Mouse (Mus musculus) urinary bladder, postnatal 4 days (tissue): ENCODE measurements around the gene Prickle2.

Experiments
- DNase-seq, 2 experiments: peaks; one replicate each; pipeline ENCODE4 v3.0.0; 2021 to 2022; ENCODE audit warnings: low spot score in 2 of 2

Gene Prickle2

DNA sequence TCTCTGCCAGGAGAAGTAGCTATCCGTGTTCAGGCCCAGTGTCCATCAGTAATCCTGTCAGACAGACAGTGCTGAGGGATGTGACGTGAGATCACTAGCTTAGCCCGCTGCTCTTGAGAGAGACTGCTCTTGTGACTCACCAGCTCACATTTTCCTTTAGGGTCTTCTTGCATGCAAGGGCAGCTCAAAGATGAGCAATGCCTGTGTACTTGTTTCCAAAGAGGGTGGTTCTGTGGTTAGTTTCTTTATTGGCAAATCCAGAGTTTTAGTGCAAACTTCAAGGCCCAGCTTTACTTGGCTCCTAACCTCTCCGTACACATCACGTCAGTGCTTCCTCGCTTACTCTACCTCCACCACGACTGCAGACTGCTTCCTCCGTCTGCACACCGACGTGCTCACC lies 324.9 kb downstream of the Prickle2 start:
- no peak for DNase-seq

DNA sequence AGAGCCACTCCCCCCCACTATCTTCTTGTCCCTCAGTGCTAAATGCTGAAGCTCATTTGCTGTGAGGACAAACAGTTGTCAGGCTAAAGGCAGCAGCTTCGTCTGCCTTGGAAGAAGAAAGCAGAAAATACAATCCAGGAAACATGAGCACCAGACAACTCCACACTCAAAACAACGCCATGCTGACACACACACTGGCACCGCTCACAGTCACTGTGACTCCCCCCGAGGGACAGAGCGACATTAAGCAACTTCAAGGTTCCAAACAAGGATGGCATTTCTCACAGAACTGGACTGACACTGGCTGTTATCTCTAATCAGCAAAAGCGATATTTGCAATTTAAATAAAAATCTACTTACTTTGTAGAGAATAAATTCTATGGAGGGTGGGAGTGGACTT lies 331.1 kb downstream of the Prickle2 start:
- no peak for DNase-seq

DNA sequence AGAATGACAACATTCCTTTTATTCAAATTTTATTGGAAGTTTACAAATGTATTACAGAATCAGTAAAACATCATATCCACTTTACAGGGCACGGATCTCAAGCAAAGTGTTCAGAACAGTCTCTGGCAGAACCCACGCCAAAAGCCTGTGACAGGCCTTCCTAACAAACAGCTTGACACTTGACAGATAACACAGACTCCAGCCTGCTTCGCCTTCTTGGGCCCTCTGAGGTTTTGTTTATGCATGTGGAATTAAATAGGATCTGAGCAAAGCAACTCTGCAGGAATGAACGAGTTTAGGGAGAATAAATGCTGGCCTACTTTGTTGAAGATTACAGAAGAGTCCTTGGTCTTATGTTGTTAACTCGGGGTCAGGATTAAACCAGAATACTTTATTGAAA lies 335.1 kb downstream of the Prickle2 start:
- DNase-seq, result no peak

DNA sequence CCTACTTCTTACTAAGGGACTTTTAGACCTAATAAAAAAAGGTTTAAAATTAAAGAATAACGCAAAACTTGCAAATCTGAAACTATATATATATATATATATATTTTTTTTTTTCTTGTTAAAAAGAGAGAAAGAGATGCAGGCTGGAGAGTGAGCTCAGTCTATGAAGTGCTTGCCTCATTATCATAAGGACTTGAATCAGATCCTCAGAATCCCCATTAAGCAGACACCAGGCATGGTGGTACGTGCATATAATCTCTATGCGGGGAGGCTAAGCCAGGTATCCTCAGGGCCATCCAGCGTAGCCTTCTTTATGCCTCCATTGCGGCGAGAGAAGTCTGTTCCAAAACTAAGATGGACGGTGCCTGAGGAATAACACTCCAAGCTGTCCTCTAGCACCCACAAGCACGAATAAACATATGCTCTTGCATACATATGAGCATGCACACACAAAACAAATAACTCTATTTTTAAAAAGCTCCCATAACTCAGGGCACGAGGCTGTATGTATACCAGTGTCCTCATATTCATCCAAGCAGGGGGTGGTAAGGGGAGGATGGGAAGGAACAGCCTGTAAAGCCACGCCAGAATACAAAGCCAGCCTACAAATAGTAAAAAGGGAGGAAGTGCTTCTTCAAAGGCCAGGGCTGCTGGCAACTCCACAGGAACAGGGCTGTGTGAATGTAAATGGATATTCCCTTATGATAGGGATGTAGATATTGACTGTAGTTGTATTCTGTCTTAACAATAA lies 358.5 kb downstream of the Prickle2 start:
- no peak for DNase-seq

DNA sequence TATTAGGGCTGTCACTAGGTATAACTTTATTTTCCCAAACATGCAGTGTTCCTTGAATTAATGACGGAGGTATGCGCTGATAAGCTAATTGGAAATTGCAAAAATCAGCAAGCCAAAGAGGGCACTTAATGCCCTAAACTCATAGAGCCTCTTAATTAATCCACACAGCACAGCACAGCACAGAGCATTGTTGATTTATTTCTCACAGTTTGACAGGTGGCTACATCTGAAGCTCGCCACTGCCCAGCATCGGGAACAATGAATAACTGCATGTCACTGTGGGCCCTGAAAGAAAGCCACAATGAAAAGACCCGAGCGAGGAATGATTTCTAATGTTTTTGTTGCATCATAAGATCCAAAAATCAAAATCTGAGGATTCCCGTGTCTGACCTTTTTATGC lies 359.2 kb downstream of the Prickle2 start:
- DNase-seq, result no peak

DNA sequence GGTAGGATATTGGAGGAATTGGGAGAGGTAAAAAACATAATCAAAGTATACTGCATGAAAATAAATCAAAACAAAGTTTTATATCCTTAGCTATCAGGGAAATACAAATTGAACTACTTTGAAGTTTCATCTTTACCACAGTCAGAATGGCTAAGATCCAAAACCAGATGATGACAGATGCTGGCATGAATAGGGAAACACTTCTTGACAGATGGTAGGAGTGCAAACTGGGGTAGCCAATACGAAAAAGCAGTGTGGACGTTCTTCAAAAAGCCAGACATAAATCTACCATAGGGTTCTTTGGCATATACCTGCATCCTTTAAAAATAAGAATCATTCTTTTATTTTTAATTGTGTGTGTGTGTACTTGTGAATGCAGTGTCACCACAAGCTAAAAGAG lies 360.8 kb downstream of the Prickle2 start:
- no peak for DNase-seq

DNA sequence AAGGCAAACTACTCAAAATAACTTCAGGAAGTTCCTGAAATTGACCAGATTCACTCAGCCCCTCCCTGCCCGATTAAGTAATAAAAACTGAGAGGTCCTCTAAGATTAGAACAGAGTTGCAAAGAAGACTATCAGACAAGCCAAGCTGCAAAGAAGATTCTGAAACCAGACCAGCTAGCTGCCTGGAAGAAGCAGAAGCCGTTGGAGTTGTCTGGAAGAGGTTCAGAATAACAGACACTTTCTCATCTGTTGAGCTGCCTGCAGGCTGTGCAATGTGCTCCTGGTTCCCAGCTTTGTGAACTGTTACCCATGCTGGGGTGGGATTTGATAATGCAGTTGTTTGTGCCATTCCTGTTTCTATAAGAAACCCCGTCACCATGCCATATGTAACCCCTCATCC lies 361.4 kb downstream of the Prickle2 start:
- DNase-seq, result no peak
